Mouse (Mus musculus) limb, embryonic 14.5 days (tissue): ENCODE measurements at regions not wholly inside any gene's neighbourhood (a gene's known extent, or its start where the extent isn't known, plus 50 kb on each side); places are given as distances from the start of the nearest gene placed in this dataset. TPM values are rescaled to one million over a fixed set of nuclear protein-coding genes. Genes with fewer than 3 reads are reported as not detected.

ENCODE experiments used
- ATAC-seq: fragments of 200-750 bp; cut with Nextera tagmentation; 2 replicates; pipeline ENCODE4 v1.8.0; 2017; ENCODE audit warnings: low read depth, moderate number of reproducible peaks, moderate TSS enrichment; ENCODE audit not compliant: low FRiP score
- DNase-seq: peaks from one replicate; pipeline ENCODE4 v3.0.0-alpha.2; 2015; ENCODE audit warnings: low spot score
- H3K27ac ChIP-seq: fragments of 300-500 bp; sonication (generic); replicated peaks from 2 replicates; pipeline ENCODE4 v1.5.1; 2014; ENCODE audit warnings: low read depth, mild to moderate bottlenecking, low read length, moderate library complexity, mixed read lengths
- H3K27me3 ChIP-seq: fragments of 300-500 bp; sonication (generic); 2 replicates; pipeline ENCODE4 v1.6.1; 2014; ENCODE audit warnings: low read length, mixed read lengths; ENCODE audit not compliant: control insufficient read depth, insufficient read depth
- H3K36me3 ChIP-seq: fragments of 300-500 bp; sonication (generic); 2 replicates; pipeline ENCODE4 v1.6.1; 2014; ENCODE audit warnings: mild to moderate bottlenecking, low read length, moderate library complexity, mixed read lengths; ENCODE audit not compliant: control insufficient read depth, insufficient read depth
- H3K4me1 ChIP-seq: fragments of 300-500 bp; sonication (generic); 2 replicates; pipeline ENCODE4 v1.6.1; 2014; ENCODE audit warnings: antibody characterized with exemption, low read length, mixed read lengths; ENCODE audit not compliant: control insufficient read depth, insufficient read depth
- H3K4me2 ChIP-seq: fragments of 300-500 bp; sonication (generic); replicated peaks from 2 replicates; pipeline ENCODE4 v1.6.1; 2014; ENCODE audit warnings: low read depth, mild to moderate bottlenecking, low read length, moderate library complexity; ENCODE audit not compliant: severe bottlenecking
- H3K4me3 ChIP-seq: fragments of 300-500 bp; sonication (generic); replicated peaks from 2 replicates; pipeline ENCODE4 v1.5.1; 2014; ENCODE audit warnings: low read length
- H3K9ac ChIP-seq: fragments of 300-500 bp; sonication (generic); 2 replicates; pipeline ENCODE4 v1.6.1; 2014; ENCODE audit warnings: mild to moderate bottlenecking, low read depth, low read length, moderate library complexity; ENCODE audit not compliant: severe bottlenecking
- H3K9me3 ChIP-seq: fragments of 300-500 bp; sonication (generic); 2 replicates; pipeline ENCODE4 v1.6.1; 2016; ENCODE audit warnings: low read length; ENCODE audit not compliant: control insufficient read depth
- POLR2A ChIP-seq: fragments of 200-500 bp; IDR thresholded peaks from 2 replicates; pipeline ENCODE4 v1.8.0; 2012; ENCODE audit warnings: inconsistent platforms, mild to moderate bottlenecking, moderate library complexity, borderline replicate concordance; ENCODE audit not compliant: insufficient read depth, insufficient read length; ENCODE audit errors: extremely low read depth
- WGBS: fragments of 180-500 bp; shearing (Covaris S2); extraction: QIAGEN DNeasy Blood & Tissue Kit; methylation state at CpG from one replicate; pipeline ENCODE4 v1.1.7; 2014; 5-methylcytosine and 5-hydroxymethylcytosine counted together
- microRNA-seq: library from miRNA; unstranded; fragments of <30 nt; microRNA quantifications from one replicate; pipeline ENCODE4, GENCODE M21; 2016

DNA sequence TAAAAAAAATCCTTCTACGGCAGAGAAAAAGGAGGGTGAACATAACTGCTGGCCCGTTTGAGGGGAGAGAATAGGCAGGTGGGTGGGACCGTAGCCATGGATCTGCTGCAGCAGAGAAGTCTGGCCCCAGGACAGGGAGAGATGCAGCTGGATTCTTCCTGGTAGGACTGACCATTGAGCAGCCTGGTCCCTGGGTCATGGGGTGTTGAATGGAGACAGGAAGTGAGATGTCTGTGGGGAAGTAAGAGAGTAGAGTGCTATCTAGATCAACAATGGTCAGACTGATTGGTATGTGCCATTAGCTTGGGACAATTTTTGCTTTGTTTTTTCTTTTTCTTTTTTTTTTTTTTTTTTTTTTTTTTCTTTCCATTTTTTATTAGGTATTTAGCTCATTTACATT lies 1123.5 kb upstream of the A1bg start:
- no peak for ATAC-seq
- Histone ChIP-seq H3K9me3 (no peaks in the 10 kb centered on the region), H3K4me2 (no peak overlapping the region), H3K36me3 (no peaks in the 10 kb centered on the region), H3K4me1 (peaks cover 8% of the 10 kb centered on the region), H3K27ac (no peak overlapping the region), H3K27me3 (no peaks in the 10 kb centered on the region), H3K9ac (no peak overlapping the region), H3K4me3 (no peak overlapping the region)
- WGBS, result 86% methylated on average over 3 of the region's 3 CpGs
- no peak for DNase-seq
- no peak for TF ChIP-seq POLR2A

DNA sequence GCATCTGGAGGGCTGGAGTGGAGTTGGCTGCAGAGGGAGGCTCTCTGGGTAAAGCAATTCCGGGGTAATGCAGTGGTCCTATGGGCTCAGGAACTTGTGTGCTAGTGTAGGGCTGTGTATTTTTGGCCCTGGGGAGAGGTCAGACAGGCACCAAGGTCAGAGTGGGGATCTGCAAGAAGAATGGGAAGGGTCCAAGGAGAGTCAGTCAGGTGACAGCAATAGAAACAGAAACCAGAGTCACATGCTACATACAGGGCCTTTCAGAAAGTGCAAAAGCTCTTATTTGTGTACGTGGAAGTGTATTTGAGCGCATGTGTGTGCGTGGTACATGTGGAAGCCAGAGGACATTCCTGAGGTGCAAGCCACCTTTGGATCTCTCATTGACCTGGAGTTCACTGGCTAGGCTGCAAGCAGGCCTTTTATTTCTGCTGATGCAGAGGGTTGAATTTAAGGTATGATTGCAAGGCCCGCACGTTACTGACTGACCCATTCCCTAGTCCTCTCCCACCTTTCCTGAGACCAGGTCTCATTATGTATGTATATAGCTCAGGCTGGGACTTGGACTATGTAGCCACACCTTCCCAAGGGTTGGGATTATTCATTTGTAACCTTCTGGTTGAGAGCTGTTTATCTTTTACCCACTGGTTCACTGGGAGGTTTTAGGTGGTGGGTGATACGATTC lies 1122.0 kb upstream of the A1bg start:
- Histone ChIP-seq H3K27ac (no peak overlapping the region), H3K36me3 (no peaks in the 10 kb centered on the region), H3K9me3 (no peaks in the 10 kb centered on the region), H3K4me1 (peaks cover 8% of the 10 kb centered on the region), H3K4me3 (no peak overlapping the region), H3K4me2 (no peak overlapping the region), H3K27me3 (no peaks in the 10 kb centered on the region), H3K9ac (no peak overlapping the region)
- DNase-seq, result no peak
- TF ChIP-seq POLR2A, result no peak
- 92% methylated on average over 7 of the region's 7 CpGs for WGBS
- ATAC-seq, result no peak

- no peaks in the 10 kb centered on the region for H3K27me3 ChIP-seq
- H3K27ac ChIP-seq, result no peak overlapping the region
- TF ChIP-seq POLR2A, result no peak
- no peak overlapping the region for H3K4me3 ChIP-seq
- no peaks in the 10 kb centered on the region for H3K9me3 ChIP-seq
- no peak overlapping the region for H3K9ac ChIP-seq
- H3K4me1 ChIP-seq, result peaks cover 3% of the 10 kb centered on the region; the same call in 1 of the 2 replicates
- no peak overlapping the region for H3K4me2 ChIP-seq
- 85% methylated on average over 19 of the region's 20 CpGs for WGBS
- DNase-seq (no peak), ATAC-seq (no peak)
- H3K36me3 ChIP-seq, result no peaks in the 10 kb centered on the region
These were observed 1121.0 kb upstream of the A1bg start for GRCm38 (mm10) chr15:62043617-62044392.

DNA sequence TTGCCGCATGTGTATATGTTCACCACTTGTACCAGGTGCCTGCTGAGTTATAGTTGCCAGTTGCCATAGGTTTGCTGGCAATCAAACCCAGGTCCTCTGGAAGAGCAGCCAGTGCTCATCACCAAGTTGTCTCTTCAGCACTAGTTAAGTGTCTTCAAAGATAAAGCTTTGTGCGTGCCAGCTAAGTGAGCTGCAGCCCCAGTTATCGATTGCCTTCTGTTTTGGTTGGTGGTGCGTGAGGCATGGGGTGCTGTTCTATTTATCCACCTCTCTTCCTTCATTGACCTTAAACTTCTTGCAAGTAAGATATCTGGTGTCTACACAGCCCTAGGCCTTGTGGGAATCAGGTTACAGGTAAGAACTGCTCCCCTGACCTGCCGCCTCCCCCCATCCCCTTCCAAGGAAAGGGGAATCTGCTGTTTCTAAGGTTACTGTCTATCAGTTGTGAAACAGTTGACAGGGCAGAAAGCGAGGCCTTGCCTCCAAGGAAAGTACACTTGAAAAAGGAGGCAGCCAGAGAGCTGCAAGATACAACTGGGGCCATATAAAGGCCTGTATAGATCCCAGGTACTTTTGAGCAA lies 1120.2 kb upstream of the A1bg start:
- no peak for ATAC-seq
- Histone ChIP-seq H3K9ac (no peak overlapping the region), H3K27me3 (no peaks in the 10 kb centered on the region), H3K9me3 (no peaks in the 10 kb centered on the region), H3K4me3 (no peak overlapping the region), H3K4me2 (no peak overlapping the region), H3K4me1 (peaks cover 6% of the 10 kb centered on the region), H3K36me3 (no peaks in the 10 kb centered on the region), H3K27ac (no peak overlapping the region)
- WGBS, result 84% methylated on average over 6 of the region's 6 CpGs
- DNase-seq, result no peak
- no peak for TF ChIP-seq POLR2A

Small RNA genes lying in the stretch of these regions (microRNA-seq; reads per million reads assigned to microRNA genes)
- gene Gm24810, result not detected
